Mouse (Mus musculus) megakaryocyte, embryonic 14.5 days (primary cell): Measurements from ENCODE around the gene Ksr1.

Experiments used
- FLI1 ChIP-seq: IDR thresholded peaks from 2 replicates; pipeline ENCODE4 v1.6.1; 2012; ENCODE audit warnings: low read length, inconsistent platforms, mixed read lengths
- GATA1 ChIP-seq: IDR thresholded peaks from 3 replicates; pipeline ENCODE4 v1.6.1; 2012; ENCODE audit warnings: mixed read lengths, low read length, inconsistent platforms, borderline replicate concordance

- TF ChIP-seq GATA1 (no peak), FLI1 (no peak)
These were observed 88.4 kb downstream of the Ksr1 start for GRCm38 (mm10) chr11:79057809-79058208.
